Comparison of ENCODE assay signal across 16 mouse cellular contexts in the genomic region with DNA sequence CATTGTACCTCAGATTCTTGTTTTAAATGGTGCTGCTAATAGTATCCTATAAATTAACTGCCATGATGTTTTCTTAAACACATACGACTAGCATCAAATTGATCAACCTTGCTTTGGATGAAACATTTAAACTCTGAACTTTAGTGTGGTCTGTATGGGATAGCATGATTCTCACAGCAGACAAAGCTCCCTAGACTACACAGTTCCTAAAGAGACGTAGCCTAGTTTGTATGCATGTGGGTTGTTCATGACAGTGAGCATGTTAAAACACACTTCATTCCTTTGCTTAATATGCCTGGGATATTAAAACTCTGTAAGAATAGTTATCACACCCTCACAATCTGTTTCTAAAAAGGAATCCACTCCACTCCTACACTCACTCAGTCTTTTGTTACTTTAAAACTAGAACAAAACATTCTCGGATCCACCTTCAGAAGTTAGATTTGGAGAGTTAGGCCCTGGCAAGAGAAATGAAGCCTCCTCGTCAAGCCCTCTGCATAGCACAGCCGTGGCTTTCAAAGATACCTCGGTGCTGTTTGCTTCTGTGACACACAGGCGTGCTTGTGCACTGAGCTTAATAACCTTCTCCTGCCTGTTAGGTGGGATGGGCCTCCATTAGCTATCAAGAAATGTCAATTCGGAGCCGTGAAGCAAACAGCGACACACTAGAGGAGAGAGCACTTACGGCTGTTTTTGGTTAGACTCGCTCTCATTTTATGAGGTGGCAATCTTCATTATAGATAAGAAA. TPM values are rescaled to one million over a fixed set of nuclear protein-coding genes. Genes with fewer than 3 reads are reported as not detected.
DNase-seq lines count a peak whose midpoint lies in the region; ATAC-seq lines count a peak whose summit lies in the region.
"Had no signal": no experiment of that assay in that cellular context is flagged by ENCODE, and none has a peak within 500 bp of the region (broad histone marks: within the 10 kb centered on the region; RNA-seq: fewer than 3 reads in every experiment).

No protein-coding gene starts in this region.

- WGBS in forebrain, embryonic 12.5 days, result 44% methylated on average over 12 of the region's 12 CpGs
- 41% methylated on average over 12 of the region's 12 CpGs for WGBS in hindbrain, embryonic 14.5 days
- 35% methylated on average over 12 of the region's 12 CpGs for WGBS in midbrain, embryonic 15.5 days

- no peak overlapping the region for H3K9ac ChIP-seq in forebrain, embryonic 12.5 days
- no peak overlapping the region for H3K9ac ChIP-seq in hindbrain, embryonic 14.5 days
- no peak overlapping the region for H3K9ac ChIP-seq in midbrain, embryonic 15.5 days
- H3K9ac ChIP-seq: heart, embryonic 13.5 days; liver, postnatal 0 days had no signal

- peak overlapping the region; percentile 13; the same call in 1 of the 2 replicates for H3K4me2 ChIP-seq in forebrain, embryonic 12.5 days
- H3K4me2 ChIP-seq in hindbrain, embryonic 14.5 days (replicated peaks), result peak overlapping the region; percentile 17; the same call in 1 of the 2 replicates
- H3K4me2 ChIP-seq in midbrain, embryonic 15.5 days, result peak overlapping the region; percentile 13; the same call in 1 of the 2 replicates
- H3K4me2 ChIP-seq: heart, embryonic 13.5 days had no signal

- H3K9me3 ChIP-seq in forebrain, embryonic 12.5 days, result no peaks in the 10 kb centered on the region
- H3K9me3 ChIP-seq in hindbrain, embryonic 14.5 days (ENCODE audit: control insufficient read depth, low read length), result no peaks in the 10 kb centered on the region
- no peaks in the 10 kb centered on the region for H3K9me3 ChIP-seq in midbrain, embryonic 15.5 days
- H3K9me3 ChIP-seq: heart, embryonic 13.5 days had no signal

- no peaks in the 10 kb centered on the region for H3K36me3 ChIP-seq in forebrain, embryonic 12.5 days (replicated peaks)
- H3K36me3 ChIP-seq in hindbrain, embryonic 14.5 days (replicated peaks; ENCODE audit: control insufficient read depth, insufficient read depth), result no peaks in the 10 kb centered on the region
- no peaks in the 10 kb centered on the region for H3K36me3 ChIP-seq in midbrain, embryonic 15.5 days (replicated peaks)
- H3K36me3 ChIP-seq: heart, embryonic 13.5 days had no signal

- ATAC-seq in frontal cortex, adult (ENCODE audit: low TSS enrichment), result peak; percentile 88
- ATAC-seq in forebrain, embryonic 12.5 days (ENCODE audit: low FRiP score), result peak; percentile 52
- ATAC-seq in hindbrain, embryonic 14.5 days (ENCODE audit: low FRiP score), result no peak; the same call in 1 of the 2 replicates
- ATAC-seq in midbrain, embryonic 15.5 days (replicated peaks), result peak; percentile 34; the same call in 1 of the 2 replicates
- ATAC-seq: liver, postnatal 0 days had no signal

- H3K27me3 ChIP-seq in forebrain, embryonic 12.5 days, result no peaks in the 10 kb centered on the region
- no peaks in the 10 kb centered on the region for H3K27me3 ChIP-seq in hindbrain, embryonic 14.5 days (ENCODE audit: control insufficient read depth, insufficient read depth, low read length)
- H3K27me3 ChIP-seq in midbrain, embryonic 15.5 days (replicated peaks), result no peaks in the 10 kb centered on the region
- H3K27me3 ChIP-seq: heart, embryonic 13.5 days had no signal

- peak overlapping the region; percentile 73 for H3K27ac ChIP-seq in forebrain, embryonic 12.5 days
- H3K27ac ChIP-seq in hindbrain, embryonic 14.5 days, result peak overlapping the region; percentile 44
- H3K27ac ChIP-seq in midbrain, embryonic 15.5 days, result peak overlapping the region; percentile 72
- H3K27ac ChIP-seq: heart, embryonic 13.5 days had no signal

- peaks cover 27% of the 10 kb centered on the region for H3K4me1 ChIP-seq in forebrain, embryonic 12.5 days
- peaks cover 20% of the 10 kb centered on the region for H3K4me1 ChIP-seq in hindbrain, embryonic 14.5 days (replicated peaks; ENCODE audit: control insufficient read depth, insufficient read depth, low read length)
- peaks cover 25% of the 10 kb centered on the region for H3K4me1 ChIP-seq in midbrain, embryonic 15.5 days
- H3K4me1 ChIP-seq: heart, embryonic 13.5 days had no signal

- no peak for DNase-seq in frontal cortex, postnatal 25 days (ENCODE audit: low spot score in 2 of 2)
- no peak for DNase-seq in hindbrain, embryonic 14.5 days (ENCODE audit: low spot score)
- no peak for DNase-seq in kidney, postnatal 25 days
- no peak for DNase-seq in gastrocnemius, postnatal 14 days
- no peak for DNase-seq in layer of hippocampus, adult 11-12 months (ENCODE audit: low spot score)
- DNase-seq: gastrocnemius, postnatal 10 days; liver, postnatal 0 days; lung, postnatal 4 days; right cerebral cortex, postnatal 25 days had no signal

- intact Hi-C loops in gastrocnemius, postnatal 14 days (cut with DNase I; ENCODE audit: low total_unique reads), result no loop called here

- H3K4me3 ChIP-seq in forebrain, embryonic 12.5 days (replicated peaks), result no peak overlapping the region
- H3K4me3 ChIP-seq in hindbrain, embryonic 14.5 days (replicated peaks; ENCODE audit: low read length), result no peak overlapping the region
- H3K4me3 ChIP-seq in midbrain, embryonic 15.5 days, result no peak overlapping the region
- H3K4me3 ChIP-seq: heart, embryonic 13.5 days had no signal

RNA-seq across cellular contexts. Expression of a gene that starts 41.7 kb away (rescaled TPM):
- not detected in 2 replicates for polyA plus RNA-seq in forebrain, embryonic 12.5 days (2016; fragmentation: Nextera tagmentation; extraction: Ambion mirVana)
- 0.24 TPM in 1 of 2 replicates, not detected in the other for polyA plus RNA-seq in hindbrain, embryonic 14.5 days (2014; fragmentation: Nextera tagmentation; extraction: Ambion mirVana)
- not detected in 2 replicates for polyA plus RNA-seq in midbrain, embryonic 15.5 days (2015; fragmentation: Nextera tagmentation; extraction: Ambion mirVana)
- total RNA-seq in gastrocnemius, postnatal 14 days (2021), result not detected
- total RNA-seq: gastrocnemius, postnatal 10 days; layer of hippocampus, postnatal 25 days had no signal
- polyA plus RNA-seq: heart, embryonic 13.5 days; kidney, embryonic 16.5 days; limb, embryonic 14.5 days; liver, postnatal 0 days had no signal
